ENCODE assay signal across 10 mouse cellular contexts in genomic region chr1:63126206-63126605, GRCm38 (mm10).
"Had no signal": no experiment of that assay in that cellular context is flagged by ENCODE, and none has a peak within 500 bp of the region (broad histone marks: within the 10 kb centered on the region; RNA-seq: fewer than 3 reads in every experiment).

No protein-coding gene starts in this region.

- H3K9me3 ChIP-seq: limb, embryonic 10.5 days; lung, embryonic 15.5 days; midbrain, embryonic 13.5 days had no signal

- H3K4me3 ChIP-seq: limb, embryonic 10.5 days; lung, embryonic 15.5 days; midbrain, embryonic 13.5 days had no signal

- H3K4me1 ChIP-seq: midbrain, embryonic 13.5 days had no signal

- H3K27me3 ChIP-seq: lung, embryonic 15.5 days; midbrain, embryonic 13.5 days had no signal

- H3K4me2 ChIP-seq: liver, embryonic 11.5 days; lung, embryonic 15.5 days; midbrain, embryonic 13.5 days had no signal

- H3K9ac ChIP-seq: lung, embryonic 15.5 days; midbrain, embryonic 13.5 days had no signal

- H3K27ac ChIP-seq: limb, embryonic 10.5 days; lung, embryonic 15.5 days; macrophage; midbrain, embryonic 13.5 days had no signal

- ATAC-seq: midbrain, embryonic 13.5 days had no signal

- DNase-seq: kidney, adult 8-10 months; kidney, postnatal 25 days; layer of hippocampus, adult 9-11 months; lung, postnatal 14 days; thymus, postnatal 4 days had no signal
